Mouse (Mus musculus) kidney, adult 2 months (tissue): ENCODE measurements around the gene Tob1.

Source experiments
- CTCF ChIP-seq: fragments of 200-500 bp; conservative IDR thresholded peaks from 2 replicates; pipeline ENCODE4 v1.5.1; 2011; ENCODE audit warnings: low read depth, mild to moderate bottlenecking, control low read depth, low read length, moderate library complexity, mixed read lengths; ENCODE audit not compliant: insufficient read depth, insufficient read length
- POLR2A ChIP-seq: fragments of 200-500 bp; IDR thresholded peaks from one replicate; pipeline ENCODE4 v1.6.1; 2011; ENCODE audit warnings: low read depth, low read length, control low read depth

DNA sequence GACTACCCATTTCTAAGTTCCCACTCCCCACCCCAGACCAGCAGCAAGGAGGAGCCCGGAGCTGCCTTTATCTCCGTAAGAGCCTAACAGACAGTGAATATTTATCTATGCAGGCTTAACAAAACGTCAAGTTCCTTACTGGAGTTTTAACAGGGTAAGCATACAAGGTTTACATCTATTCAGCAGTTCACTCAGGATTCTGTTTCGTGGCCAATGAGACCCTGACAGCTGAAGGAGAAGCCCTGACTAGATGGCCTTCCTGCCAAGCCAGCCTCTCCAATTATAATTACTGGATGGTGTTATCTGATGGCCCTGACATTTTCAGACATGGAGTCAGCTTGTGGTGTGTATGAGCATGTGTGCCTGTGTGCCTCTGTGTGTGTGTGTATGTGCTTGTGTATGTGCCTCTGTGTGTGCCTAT lies 37.5 kb upstream of the Tob1 start:
- no peak for TF ChIP-seq POLR2A
- TF ChIP-seq CTCF: no peak
